Mouse (Mus musculus) erythroblast, embryonic 14.5 days (primary cell): ENCODE results near the gene Psme3. TPM values are rescaled to one million over a fixed set of nuclear protein-coding genes. Genes with fewer than 3 reads are reported as not detected.
A peak's percentile ranks its signal among the peaks of the same experiment; 100 is the strongest.

ENCODE experiments used
- H3K27me3 ChIP-seq: 2 replicates; pipeline ENCODE4 v1.6.1; 2012; ENCODE audit warnings: inconsistent platforms; ENCODE audit not compliant: control insufficient read depth
- H3K36me3 ChIP-seq: 2 replicates; pipeline ENCODE4 v1.6.1; 2012; ENCODE audit warnings: mild to moderate bottlenecking, inconsistent platforms; ENCODE audit not compliant: control insufficient read depth
- H3K4me1 ChIP-seq: 2 replicates; pipeline ENCODE4 v1.6.1; 2012; ENCODE audit warnings: inconsistent platforms; ENCODE audit not compliant: control insufficient read depth
- H3K4me3 ChIP-seq: replicated peaks from 2 replicates; pipeline ENCODE3; 2012; ENCODE audit warnings: moderate library complexity, mild to moderate bottlenecking, inconsistent platforms
- H3K9me3 ChIP-seq: 2 replicates; pipeline ENCODE4 v1.6.1; 2012; ENCODE audit warnings: low read length, inconsistent platforms, mixed read lengths; ENCODE audit not compliant: control insufficient read depth
- GATA1 ChIP-seq: IDR thresholded peaks from 2 replicates; pipeline ENCODE4 v1.6.1; 2012; ENCODE audit warnings: low read length, inconsistent platforms, mixed read lengths
- TAL1 ChIP-seq: IDR thresholded peaks from 3 replicates; pipeline ENCODE4 v1.6.1; 2012; ENCODE audit warnings: low read length, inconsistent platforms, mixed read lengths
- polyA plus RNA-seq: library from polyadenylated mRNA; stranded (reverse); fragments of >175 nt; gene quantifications from 2 replicates; pipeline ENCODE4 v1.2.3, GENCODE M21; 2012

Psme3 gene
- polyA plus RNA-seq, 1 experiment: 26.2 TPM

DNA sequence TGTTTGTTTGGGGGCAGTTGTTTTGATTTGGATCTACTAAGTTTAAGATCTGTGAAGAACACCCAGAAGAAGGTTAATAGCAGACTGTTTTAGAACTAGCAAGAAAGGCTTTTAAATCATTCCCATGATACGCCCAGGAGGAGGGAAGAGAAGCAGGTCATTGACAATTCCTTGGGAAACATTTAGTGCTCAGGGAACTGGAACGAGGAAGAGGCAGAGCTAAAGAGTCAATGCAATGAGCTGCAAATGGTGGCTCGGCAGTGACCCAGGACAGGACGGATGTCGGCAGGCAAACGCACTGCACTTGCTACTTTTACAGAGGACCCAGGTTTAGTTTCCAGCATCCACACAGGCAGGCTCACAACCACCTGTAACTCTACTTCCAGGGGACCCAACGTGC is 35.2 kb upstream of the Psme3 start:
- TF ChIP-seq GATA1 (no peak), TAL1 (no peak)
- no peaks in the 10 kb centered on the region for H3K9me3 ChIP-seq
- peaks cover 38% of the 10 kb centered on the region for H3K4me1 ChIP-seq
- no peak overlapping the region for H3K4me3 ChIP-seq
- H3K27me3 ChIP-seq: peaks cover 5% of the 10 kb centered on the region
- H3K36me3 ChIP-seq: peaks cover 48% of the 10 kb centered on the region

DNA sequence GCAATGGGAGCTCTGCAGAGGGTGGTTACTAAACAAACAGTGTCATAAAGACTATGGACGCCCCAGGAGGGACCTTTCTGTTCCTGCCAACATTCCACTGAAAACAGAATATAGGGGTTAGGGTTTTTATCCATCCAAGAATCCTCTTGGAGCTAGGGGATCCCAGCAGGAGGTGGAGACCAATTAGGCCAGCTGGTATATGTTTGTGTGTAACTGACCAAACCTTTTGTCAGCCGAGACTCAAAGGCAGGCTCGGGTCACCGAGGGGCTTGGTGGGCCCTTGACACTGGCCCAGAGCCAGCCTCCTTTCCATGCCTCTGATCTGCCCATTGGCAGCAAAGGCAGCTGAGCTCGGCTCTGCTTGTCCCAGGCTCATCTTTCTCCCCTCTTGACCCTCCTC is 33.1 kb upstream of the Psme3 start:
- Histone ChIP-seq H3K9me3 (no peaks in the 10 kb centered on the region), H3K27me3 (peaks cover 5% of the 10 kb centered on the region), H3K4me1 (peaks cover 17% of the 10 kb centered on the region), H3K4me3 (no peak overlapping the region), H3K36me3 (peaks cover 48% of the 10 kb centered on the region)
- TF ChIP-seq GATA1 (no peak), TAL1 (no peak)

DNA sequence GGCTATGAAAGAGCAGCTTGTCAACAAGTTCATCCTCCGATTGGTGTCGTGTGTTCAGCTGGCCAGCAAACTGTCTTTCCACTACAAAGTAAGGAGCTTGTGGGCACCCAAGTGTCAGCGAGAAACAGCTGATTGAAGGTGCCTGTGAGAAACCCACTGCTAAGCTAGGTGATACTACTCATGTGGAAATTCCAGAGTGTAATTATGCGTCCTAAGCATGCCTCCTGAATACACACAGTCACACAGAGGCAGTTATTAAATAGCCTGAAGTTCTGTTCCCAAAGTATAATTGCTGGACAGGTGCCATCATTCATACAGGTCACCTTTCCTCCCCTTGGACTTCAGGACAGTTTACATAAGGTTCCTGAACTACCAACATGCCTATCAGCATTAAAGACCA is 32.2 kb upstream of the Psme3 start:
- Histone ChIP-seq H3K36me3 (peaks cover 55% of the 10 kb centered on the region), H3K4me3 (no peak overlapping the region), H3K4me1 (peaks cover 8% of the 10 kb centered on the region), H3K27me3 (peaks cover 5% of the 10 kb centered on the region), H3K9me3 (no peaks in the 10 kb centered on the region)
- TF ChIP-seq TAL1 (no peak), GATA1 (no peak)

- no peak overlapping the region for H3K4me3 ChIP-seq
- H3K27me3 ChIP-seq: no peaks in the 10 kb centered on the region
- H3K36me3 ChIP-seq: peaks cover 90% of the 10 kb centered on the region
- H3K4me1 ChIP-seq: no peaks in the 10 kb centered on the region; the same call in 1 of the 2 replicates
- no peaks in the 10 kb centered on the region for H3K9me3 ChIP-seq
- no peak for TF ChIP-seq GATA1
- no peak for TF ChIP-seq TAL1
These were observed 28.7 kb upstream of the Psme3 start for GRCm38 (mm10) chr11:101287306-101287705.

DNA sequence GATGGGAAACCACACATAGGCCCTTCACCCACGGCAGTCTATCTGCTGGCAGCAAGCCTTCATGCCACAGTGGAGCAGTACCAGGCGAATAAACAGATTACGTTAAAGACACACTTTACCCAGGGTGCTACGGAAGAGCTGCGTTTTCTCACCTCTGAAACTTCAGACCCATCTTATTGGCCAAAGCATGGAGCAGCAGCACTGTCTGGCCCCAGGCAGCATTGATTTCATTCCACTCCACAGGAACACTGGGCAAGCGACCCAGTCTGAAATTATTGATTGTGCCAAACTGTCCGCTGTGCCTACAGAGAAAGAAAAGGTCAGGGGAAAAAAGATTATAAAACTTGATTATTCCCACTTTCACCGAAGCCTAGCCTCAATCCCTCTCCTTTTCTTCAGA is 24.8 kb upstream of the Psme3 start:
- TF ChIP-seq TAL1: no peak
- no peak for TF ChIP-seq GATA1
- H3K27me3 ChIP-seq: no peaks in the 10 kb centered on the region
- H3K4me3 ChIP-seq: no peak overlapping the region
- no peaks in the 10 kb centered on the region for H3K9me3 ChIP-seq
- peaks cover 100% of the 10 kb centered on the region for H3K36me3 ChIP-seq
- no peaks in the 10 kb centered on the region; the same call in 1 of the 2 replicates for H3K4me1 ChIP-seq

DNA sequence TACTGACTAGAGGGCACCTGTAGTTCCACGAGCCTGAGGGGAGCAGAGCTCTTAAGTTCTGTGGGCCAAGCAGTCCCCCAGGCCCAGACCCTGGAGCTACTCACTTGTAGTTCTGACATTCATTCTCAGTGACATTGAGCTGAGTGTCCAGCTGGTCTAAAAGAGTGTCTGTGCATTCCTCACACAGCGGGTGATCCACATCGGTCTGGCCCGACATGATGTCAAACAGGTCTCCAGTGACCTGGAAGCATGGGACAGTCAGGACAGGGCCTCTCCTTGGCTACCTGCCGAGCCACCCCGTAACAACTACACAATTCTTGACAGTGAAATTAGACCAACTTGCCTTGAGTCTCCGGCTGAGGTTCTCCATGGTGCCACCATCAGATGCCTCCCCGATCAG is 20.8 kb upstream of the Psme3 start:
- TF ChIP-seq TAL1: no peak
- TF ChIP-seq GATA1: no peak
- peaks cover 18% of the 10 kb centered on the region for H3K4me1 ChIP-seq
- no peaks in the 10 kb centered on the region for H3K9me3 ChIP-seq
- H3K4me3 ChIP-seq: no peak overlapping the region
- H3K27me3 ChIP-seq: no peaks in the 10 kb centered on the region
- peaks cover 100% of the 10 kb centered on the region for H3K36me3 ChIP-seq

DNA sequence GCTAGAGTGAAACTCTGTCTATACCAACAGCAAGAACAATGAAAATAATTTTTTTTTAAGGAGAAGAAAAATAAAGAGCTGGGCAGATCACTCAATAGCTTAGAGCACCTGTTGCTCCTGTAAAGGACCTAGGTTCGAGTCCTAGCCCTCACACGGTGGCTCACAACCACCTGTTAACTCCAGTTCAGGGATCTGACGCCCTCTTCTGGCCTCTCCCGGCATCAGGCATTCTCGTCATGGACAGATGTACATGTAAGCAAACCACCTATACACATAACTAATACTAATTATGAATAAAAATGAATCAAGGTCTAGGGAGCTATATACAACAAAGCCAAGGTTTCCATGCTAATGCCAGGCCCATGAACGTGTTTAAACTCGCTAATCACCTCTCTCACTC is 15.1 kb upstream of the Psme3 start:
- TF ChIP-seq GATA1: no peak
- TF ChIP-seq TAL1: no peak
- H3K36me3 ChIP-seq: peaks cover 54% of the 10 kb centered on the region
- H3K4me1 ChIP-seq: peaks cover 41% of the 10 kb centered on the region
- no peaks in the 10 kb centered on the region for H3K27me3 ChIP-seq
- peak overlapping the region; percentile 70 for H3K4me3 ChIP-seq
- no peaks in the 10 kb centered on the region for H3K9me3 ChIP-seq

- peaks cover 41% of the 10 kb centered on the region for H3K4me1 ChIP-seq
- no peak for TF ChIP-seq TAL1
- H3K27me3 ChIP-seq: peaks cover 3% of the 10 kb centered on the region
- peaks cover 48% of the 10 kb centered on the region for H3K36me3 ChIP-seq
- H3K4me3 ChIP-seq: peak overlapping the region; percentile 70
- no peaks in the 10 kb centered on the region for H3K9me3 ChIP-seq
These were observed 14.6 kb upstream of the Psme3 start for GRCm38 (mm10) chr11:101301299-101302003.

DNA sequence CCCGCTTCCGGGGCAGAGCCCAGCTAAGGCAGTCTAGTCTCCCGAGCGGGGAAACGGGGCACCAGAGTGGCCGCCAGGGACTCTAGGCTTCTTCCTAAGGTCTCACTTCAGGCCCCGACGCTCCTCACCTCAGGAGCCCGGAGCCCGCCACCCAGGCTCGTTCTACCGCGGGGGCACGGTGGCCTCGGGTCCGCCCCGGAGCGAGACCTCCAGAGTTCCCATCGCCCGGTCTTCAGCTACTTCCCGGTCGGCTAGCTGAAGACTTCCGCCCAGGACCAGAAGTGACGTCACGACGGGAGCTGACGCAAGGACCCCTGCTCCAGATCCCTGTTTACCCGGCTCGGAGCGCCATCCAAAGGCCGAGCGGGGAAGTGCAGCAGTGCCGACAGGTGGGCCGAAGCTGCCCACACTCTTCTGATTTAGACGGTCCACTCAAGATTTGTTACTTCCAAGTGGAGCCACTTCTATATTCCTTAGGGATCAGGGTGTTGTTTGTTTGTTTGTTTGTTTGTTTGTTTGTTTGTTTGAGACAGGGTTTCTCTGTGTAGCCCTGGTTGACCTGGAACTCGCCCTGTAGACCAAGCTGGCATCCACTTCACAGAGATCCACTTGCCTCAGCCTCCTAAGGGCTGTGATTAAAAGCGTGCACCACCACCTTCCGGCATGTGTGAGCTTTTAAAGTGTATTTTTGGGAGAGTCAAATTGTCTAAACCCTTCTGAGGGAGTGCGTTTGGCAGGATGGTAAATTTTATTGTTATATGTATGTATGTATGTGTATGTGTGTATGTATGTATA is 13.8 kb upstream of the Psme3 start, which contains the start of gene Becn1:
Gene Becn1, minus strand, starts transcription at position 283 of the 795 bp plus-strand sequence.
- TF ChIP-seq TAL1 (no peak), GATA1 (no peak)
- Histone ChIP-seq H3K27me3 (peaks cover 11% of the 10 kb centered on the region), H3K9me3 (no peaks in the 10 kb centered on the region), H3K36me3 (peaks cover 41% of the 10 kb centered on the region), H3K4me1 (peaks cover 39% of the 10 kb centered on the region), H3K4me3 (peak within 1 kb of the TSS; percentile 70)
